Mouse (Mus musculus): ENCODE results near the gene Il12b. TPM values are rescaled to one million over a fixed set of nuclear protein-coding genes. Genes with fewer than 3 reads are reported as not detected.

Il12b gene
- total and polyA plus RNA-seq, 3 experiments, result not detected

GRCm38 (mm10) chr11:44406457-44406856, 6.6 kb downstream of the Il12b start:
- Histone ChIP-seq H3K9me3 (replicated peaks; ENCODE audit: insufficient read depth, low read length) (no peaks in the 10 kb centered on the region), H3K4me3 (ENCODE audit: control insufficient read depth in 1 of 2, insufficient read depth in 1 of 2, low read depth in 2 of 2, low read length in 2 of 2) (no peak overlapping the region), H3K27me3 (ENCODE audit: control insufficient read depth in 1 of 2, insufficient read depth in 2 of 2, low read length in 2 of 2) (peaks cover 9 to 13% of the 10 kb centered on the region in 2 experiments), H3K4me1 (ENCODE audit: control insufficient read depth in 1 of 2, insufficient read depth in 2 of 2, low read length in 2 of 2) (peaks cover 0 to 8% of the 10 kb centered on the region in 2 experiments; a peak in 2 of 4 replicates), H3K36me3 (ENCODE audit: control insufficient read depth in 1 of 2, insufficient read depth in 2 of 2, low read length in 2 of 2) (no peaks in the 10 kb centered on the region), H3K27ac (ENCODE audit: control insufficient read depth, low read depth, low read length) (no peak overlapping the region), H3K9ac (ENCODE audit: control insufficient read depth, low read depth, low read length, poor library complexity, severe bottlenecking) (no peak overlapping the region), H3K79me2 (ENCODE audit: control insufficient read depth, insufficient read depth, low read length, poor library complexity) (no peaks in the 10 kb centered on the region)
- TF ChIP-seq HCFC1 (IDR thresholded peaks at IDR 0.05; ENCODE audit: low read depth, low read length) (no peak), MAFK (IDR thresholded peaks at IDR 0.05; ENCODE audit: borderline replicate concordance, low read depth, low read length) (no peak), CHD2 (IDR thresholded peaks at IDR 0.05; ENCODE audit: low read length) (no peak), TBP (IDR thresholded peaks at IDR 0.05; ENCODE audit: low read depth, low read length) (no peak), KAT2A (conservative IDR thresholded peaks at IDR 0.05; ENCODE audit: low read depth, low read length) (no peak), NRF1 (IDR thresholded peaks at IDR 0.05; ENCODE audit: insufficient read depth, low read depth, low read length, poor library complexity, severe bottlenecking) (no peak), MYB (IDR thresholded peaks at IDR 0.05; ENCODE audit: low read depth, low read length) (no peak), ZKSCAN1 (IDR thresholded peaks at IDR 0.05; ENCODE audit: low read depth, low read length) (no peak), MXI1 (IDR thresholded peaks at IDR 0.05; ENCODE audit: low read depth, low read length) (no peak), GATA1 (IDR thresholded peaks at IDR 0.05; ENCODE audit: low read depth, low read length) (no peak), SMC3 (IDR thresholded peaks at IDR 0.05; ENCODE audit: low read depth, low read length) (no peak)
- DNase-seq (ENCODE audit: low read depth, low spot score), result no peak

GRCm38 (mm10) chr11:44408626-44409025, 8.8 kb downstream of the Il12b start:
- Histone ChIP-seq H3K4me3 (ENCODE audit: control insufficient read depth in 1 of 2, insufficient read depth in 1 of 2, low read depth in 2 of 2, low read length in 2 of 2) (no peak overlapping the region), H3K27me3 (ENCODE audit: control insufficient read depth in 1 of 2, insufficient read depth in 2 of 2, low read length in 2 of 2) (peaks cover 9 to 13% of the 10 kb centered on the region in 2 experiments), H3K9ac (ENCODE audit: control insufficient read depth, low read depth, low read length, poor library complexity, severe bottlenecking) (no peak overlapping the region), H3K27ac (ENCODE audit: control insufficient read depth, low read depth, low read length) (no peak overlapping the region), H3K9me3 (replicated peaks; ENCODE audit: insufficient read depth, low read length) (no peaks in the 10 kb centered on the region), H3K4me1 (ENCODE audit: control insufficient read depth in 1 of 2, insufficient read depth in 2 of 2, low read length in 2 of 2) (peaks cover 0 to 8% of the 10 kb centered on the region in 2 experiments; a peak in 2 of 4 replicates), H3K79me2 (ENCODE audit: control insufficient read depth, insufficient read depth, low read length, poor library complexity) (no peaks in the 10 kb centered on the region), H3K36me3 (ENCODE audit: control insufficient read depth in 1 of 2, insufficient read depth in 2 of 2, low read length in 2 of 2) (no peaks in the 10 kb centered on the region)
- TF ChIP-seq MYC (IDR thresholded peaks at IDR 0.05; ENCODE audit: low read depth, low read length) (no peak), MAFK (IDR thresholded peaks at IDR 0.05; ENCODE audit: borderline replicate concordance, low read depth, low read length) (no peak), ZNF384 (IDR thresholded peaks at IDR 0.05; ENCODE audit: low read depth, low read length) (no peak), NRF1 (IDR thresholded peaks at IDR 0.05; ENCODE audit: insufficient read depth, low read depth, low read length, poor library complexity, severe bottlenecking) (no peak), USF2 (IDR thresholded peaks at IDR 0.05; ENCODE audit: borderline replicate concordance in 1 of 2, insufficient read depth in 1 of 2, low read depth in 1 of 2, low read length in 2 of 2) (no peak), RAD21 (IDR thresholded peaks at IDR 0.05; ENCODE audit: low read depth, low read length) (no peak), SIN3A (IDR thresholded peaks at IDR 0.05; ENCODE audit: low read length) (no peak), MEF2A (IDR thresholded peaks at IDR 0.05; ENCODE audit: extremely low read depth, insufficient replicate concordance, low read depth, low read length, poor library complexity, severe bottlenecking) (no peak), ZKSCAN1 (IDR thresholded peaks at IDR 0.05; ENCODE audit: low read depth, low read length) (no peak), UBTF (IDR thresholded peaks at IDR 0.05; ENCODE audit: borderline replicate concordance, insufficient read depth, low read depth, low read length) (no peak), NELFE (IDR thresholded peaks at IDR 0.05; ENCODE audit: low read depth, low read length) (no peak), MAX (IDR thresholded peaks at IDR 0.05; ENCODE audit: low read length) (no peak), USF1 (IDR thresholded peaks at IDR 0.05; ENCODE audit: low read depth, low read length) (no peak), ZC3H11A (IDR thresholded peaks at IDR 0.05; ENCODE audit: low read depth, low read length) (no peak), KAT2A (conservative IDR thresholded peaks at IDR 0.05; ENCODE audit: low read depth, low read length) (no peak), HCFC1 (IDR thresholded peaks at IDR 0.05; ENCODE audit: low read depth, low read length) (no peak), GABPA (IDR thresholded peaks at IDR 0.05; ENCODE audit: low read depth, low read length) (no peak), SMC3 (IDR thresholded peaks at IDR 0.05; ENCODE audit: low read depth, low read length) (no peak), ZMIZ1 (IDR thresholded peaks at IDR 0.05; ENCODE audit: low read depth, low read length) (no peak), POLR2A (IDR thresholded peaks at IDR 0.05; ENCODE audit: control insufficient read depth in 1 of 2, insufficient read depth in 1 of 2, low read depth in 1 of 2, low read length in 2 of 2, poor library complexity in 1 of 2) (no peak)
- DNase-seq (ENCODE audit: low read depth, low spot score), result no peak

Measured in MEL (cell line).